Mouse (Mus musculus) macrophage (primary cell): Measurements from ENCODE around the gene Dhrs1. TPM values are rescaled to one million over a fixed set of nuclear protein-coding genes. Genes with fewer than 3 reads are reported as not detected.

ENCODE experiments used
- H3K27ac ChIP-seq: fragments of 350-480 bp; formaldehyde crosslinking; 2 replicates; pipeline ENCODE4 v1.9.0; 2021
- H3K36me3 ChIP-seq: fragments of 350-480 bp; formaldehyde crosslinking; 2 replicates; pipeline ENCODE4 v1.9.0; 2021; ENCODE audit errors: inconsistent target
- H3K4me3 ChIP-seq: fragments of 350-480 bp; formaldehyde crosslinking; 2 replicates; pipeline ENCODE4 v1.9.0; 2021; ENCODE audit errors: inconsistent target
- H3K79me2 ChIP-seq: fragments of 350-480 bp; formaldehyde crosslinking; 2 replicates; pipeline ENCODE4 v1.9.0; 2021; ENCODE audit errors: inconsistent target
- WGBS: methylation state at CpG from one replicate; pipeline ENCODE4 v1.1.7; 2026; ENCODE audit warnings: inconsistent platforms; ENCODE audit not compliant: missing documents; 5-methylcytosine and 5-hydroxymethylcytosine counted together
- polyA plus RNA-seq: library from polyadenylated mRNA; stranded (reverse); fragments of 250-400 nt; gene quantifications from 3 replicates; pipeline ENCODE4 v1.2.4, GENCODE M21; 2018; ENCODE audit warnings: inconsistent platforms

Gene Dhrs1
- polyA plus RNA-seq, 1 experiment from 2014 or later = 106 TPM

GRCm38 (mm10) chr14:55697226-55697625 is 48.3 kb downstream of the Dhrs1 start:
- WGBS = 38% methylated on average over 4 of the region's 4 CpGs
- Histone ChIP-seq H3K36me3 (no peaks in the 10 kb centered on the region), H3K27ac (peak overlapping the region; percentile 37), H3K4me3 (peak overlapping the region; percentile 30), H3K79me2 (no peaks in the 10 kb centered on the region)

DNA sequence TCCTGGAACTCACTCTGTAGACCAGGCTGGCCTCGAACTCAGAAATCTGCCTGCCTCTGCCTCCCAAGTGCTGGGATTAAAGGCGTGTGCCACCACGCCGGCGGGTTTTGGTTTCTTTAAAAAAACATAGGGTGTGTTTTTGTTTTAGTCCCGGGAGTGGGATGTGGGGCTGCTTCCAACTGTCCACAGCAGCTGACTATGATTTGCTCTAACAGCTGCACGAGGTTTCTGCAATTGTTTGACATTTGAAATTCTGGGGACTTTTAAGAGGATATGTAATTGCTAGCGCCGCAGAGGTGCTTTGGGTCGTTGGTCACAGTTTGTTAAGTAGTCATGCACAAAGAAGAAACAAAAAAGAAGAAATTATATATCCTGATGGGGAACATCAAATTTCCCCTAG is 56.1 kb downstream of the Dhrs1 start:
- H3K36me3 ChIP-seq = no peaks in the 10 kb centered on the region
- H3K27ac ChIP-seq = no peak overlapping the region
- H3K4me3 ChIP-seq = no peak overlapping the region
- 86% methylated on average over 8 of the region's 10 CpGs for WGBS
- H3K79me2 ChIP-seq = no peaks in the 10 kb centered on the region

Other genes starting within 250 kb of the Dhrs1 start
- not detected in 3 replicates for gene Cpne6, start 235.2 kb downstream of the Dhrs1 start, polyA plus RNA-seq
- gene Nrl, start 220.7 kb downstream of the Dhrs1 start, polyA plus RNA-seq = not detected in 3 replicates
- 5.9 to 15.5 TPM (median 7.9 TPM) in 3 replicates for gene Pck2, start 205.4 kb downstream of the Dhrs1 start, polyA plus RNA-seq
- gene Dcaf11, start 185.7 kb downstream of the Dhrs1 start, polyA plus RNA-seq = 44.4 to 59.1 TPM (median 44.6 TPM) in 3 replicates
- 0.86 TPM in 1 of 3 replicates, not detected in the others for gene A730061H03Rik, start 185.3 kb downstream of the Dhrs1 start, polyA plus RNA-seq
- gene Fitm1, start 170.1 kb downstream of the Dhrs1 start, polyA plus RNA-seq = not detected in 3 replicates
- 213 to 335 TPM (median 292 TPM) in 3 replicates for gene Psme1, start 167.6 kb downstream of the Dhrs1 start, polyA plus RNA-seq
- 11.9 to 22.1 TPM (median 17.9 TPM) in 3 replicates for gene Emc9, start 160.4 kb downstream of the Dhrs1 start, polyA plus RNA-seq
- 172 to 350 TPM (median 300 TPM) in 3 replicates for gene Psme2, start 154.6 kb downstream of the Dhrs1 start, polyA plus RNA-seq
- 16.3 to 31.6 TPM (median 19.7 TPM) in 3 replicates for gene Rnf31, start 154.0 kb downstream of the Dhrs1 start, polyA plus RNA-seq
- gene Irf9, start 142.1 kb downstream of the Dhrs1 start, polyA plus RNA-seq = 57.2 to 69.1 TPM (median 61.1 TPM) in 3 replicates
- gene Rec8, start 127.7 kb downstream of the Dhrs1 start, polyA plus RNA-seq = not detected in 3 replicates
- gene Ipo4, start 109.7 kb downstream of the Dhrs1 start, polyA plus RNA-seq = 18.4 to 47.7 TPM (median 21.3 TPM) in 3 replicates
- gene Gm49378, start 107.8 kb downstream of the Dhrs1 start, polyA plus RNA-seq = 0.29 to 1.2 TPM (median 1.1 TPM) in 3 replicates
- gene Tm9sf1, start 101.9 kb downstream of the Dhrs1 start, polyA plus RNA-seq = 35.2 to 63.2 TPM (median 58.1 TPM) in 3 replicates
- gene Tssk4, start 95.5 kb downstream of the Dhrs1 start, polyA plus RNA-seq = 0.34 TPM in 1 of 3 replicates, not detected in the others
- gene Mdp1, start 85.2 kb downstream of the Dhrs1 start, polyA plus RNA-seq = 25.4 to 29.3 TPM (median 26.3 TPM) in 3 replicates
- 27.4 to 36.4 TPM (median 34.4 TPM) in 3 replicates for gene Gmpr2, start 73.7 kb downstream of the Dhrs1 start, polyA plus RNA-seq
- gene Nedd8, start 73.6 kb downstream of the Dhrs1 start, polyA plus RNA-seq = 136 to 262 TPM (median 187 TPM) in 3 replicates
- gene Tinf2, start 63.9 kb downstream of the Dhrs1 start, polyA plus RNA-seq = 9.0 to 10.5 TPM (median 10.4 TPM) in 3 replicates
- 1.2 to 4.3 TPM (median 3.6 TPM) in 3 replicates for gene Tgm1, start 31.8 kb downstream of the Dhrs1 start, polyA plus RNA-seq
- gene Rabggta, start 23.4 kb downstream of the Dhrs1 start, polyA plus RNA-seq = 7.5 to 16.7 TPM (median 12.4 TPM) in 3 replicates
- gene Nop9, start within 50 bp of the Dhrs1 start, polyA plus RNA-seq = 9.3 to 22.6 TPM (median 12.9 TPM) in 3 replicates
- 0.22 to 0.72 TPM (median 0.41 TPM) in 3 replicates for gene Cideb, start 12.8 kb upstream of the Dhrs1 start, polyA plus RNA-seq
- 0.10 TPM in 1 of 3 replicates, not detected in the others for gene Ltb4r2, start 15.7 kb upstream of the Dhrs1 start, polyA plus RNA-seq
- gene Ltb4r1, start 20.3 kb upstream of the Dhrs1 start, polyA plus RNA-seq = 0.25 to 0.33 TPM (median 0.32 TPM) in 3 replicates
- gene Adcy4, start 38.4 kb upstream of the Dhrs1 start, polyA plus RNA-seq = 0.04 to 0.07 TPM in 2 of 3 replicates, not detected in the other
- 11.7 to 24.6 TPM (median 17.7 TPM) in 3 replicates for gene Ripk3, start 43.2 kb upstream of the Dhrs1 start, polyA plus RNA-seq
- gene Nfatc4, start 77.5 kb upstream of the Dhrs1 start, polyA plus RNA-seq = not detected in 3 replicates
- gene Nynrin, start 108.3 kb upstream of the Dhrs1 start, polyA plus RNA-seq = 0.69 to 1.1 TPM (median 0.70 TPM) in 3 replicates
- not detected in 3 replicates for gene Cbln3, start 138.7 kb upstream of the Dhrs1 start, polyA plus RNA-seq
- 7.7 to 19.3 TPM (median 13.1 TPM) in 3 replicates for gene Khnyn, start 139.3 kb upstream of the Dhrs1 start, polyA plus RNA-seq
- gene Sdr39u1, start 154.6 kb upstream of the Dhrs1 start, polyA plus RNA-seq = 1.5 to 3.1 TPM (median 2.0 TPM) in 3 replicates
- not detected in 3 replicates for gene Cma1, start 199.0 kb upstream of the Dhrs1 start, polyA plus RNA-seq
- not detected in 3 replicates for gene Cma2, start 205.3 kb upstream of the Dhrs1 start, polyA plus RNA-seq